Mouse (Mus musculus) embryonic facial prominence, embryonic 13.5 days (tissue): ENCODE measurements around the gene Kptn. TPM values are rescaled to one million over a fixed set of nuclear protein-coding genes. Genes with fewer than 3 reads are reported as not detected.

Experiments
- ATAC-seq: fragments of 200-750 bp; cut with Nextera tagmentation; 2 replicates; pipeline ENCODE4 v1.8.0; 2017; ENCODE audit warnings: low read depth; ENCODE audit not compliant: insufficient number of reproducible peaks, insufficient read depth, low FRiP score, low TSS enrichment
- H3K27ac ChIP-seq: fragments of 300-500 bp; sonication (generic); 2 replicates; pipeline ENCODE4 v1.5.1; 2015; ENCODE audit warnings: moderate library complexity, mild to moderate bottlenecking, inconsistent platforms
- H3K27me3 ChIP-seq: fragments of 300-500 bp; sonication (generic); 2 replicates; pipeline ENCODE4 v1.6.1; 2015; ENCODE audit warnings: mild to moderate bottlenecking, inconsistent platforms
- H3K36me3 ChIP-seq: fragments of 300-500 bp; sonication (generic); 2 replicates; pipeline ENCODE4 v1.6.1; 2015; ENCODE audit warnings: mild to moderate bottlenecking, inconsistent platforms
- H3K4me1 ChIP-seq: fragments of 300-500 bp; sonication (generic); 2 replicates; pipeline ENCODE4 v1.6.1; 2015; ENCODE audit warnings: inconsistent platforms
- H3K4me2 ChIP-seq: fragments of 300-500 bp; sonication (generic); 2 replicates; pipeline ENCODE4 v1.6.1; 2015; ENCODE audit warnings: moderate library complexity, mild to moderate bottlenecking, inconsistent platforms
- H3K4me3 ChIP-seq: fragments of 300-500 bp; sonication (generic); 2 replicates; pipeline ENCODE4 v1.5.1; 2015; ENCODE audit warnings: mild to moderate bottlenecking, inconsistent platforms
- H3K9ac ChIP-seq: fragments of 300-500 bp; sonication (generic); 2 replicates; pipeline ENCODE4 v1.6.1; 2015; ENCODE audit warnings: mild to moderate bottlenecking, inconsistent platforms
- H3K9me3 ChIP-seq: fragments of 300-500 bp; sonication (generic); 2 replicates; pipeline ENCODE4 v1.6.1; 2016; ENCODE audit warnings: inconsistent platforms
- WGBS: fragments of 180-500 bp; shearing (Covaris S2); methylation state at CpG from one replicate; pipeline ENCODE4 v1.1.7; 2015; ENCODE audit warnings: mixed read lengths; 5-methylcytosine and 5-hydroxymethylcytosine counted together
- polyA plus RNA-seq: library from polyadenylated mRNA; unstranded; fragments of >200 nt; fragmentation: Nextera tagmentation; extraction: Ambion mirVana; gene quantifications from 2 replicates; pipeline ENCODE4 v1.2.1, GENCODE M21; 2015

Kptn gene
- polyA plus RNA-seq, 1 experiment from 2014 or later = 44.9 TPM

GRCm38 (mm10) chr7:16128344-16128743 lies 8.6 kb downstream of the Kptn start:
- Histone ChIP-seq H3K27me3 (peaks cover 5% of the 10 kb centered on the region; the same call in 1 of the 2 replicates), H3K4me2 (no peak overlapping the region), H3K36me3 (peaks cover 41% of the 10 kb centered on the region), H3K4me1 (peaks cover 31% of the 10 kb centered on the region), H3K9ac (no peak overlapping the region), H3K27ac (no peak overlapping the region), H3K4me3 (no peak overlapping the region), H3K9me3 (no peaks in the 10 kb centered on the region)
- WGBS = 84% methylated on average over 6 of the region's 6 CpGs
- no peak for ATAC-seq

- Histone ChIP-seq H3K27me3 (peaks cover 5% of the 10 kb centered on the region; the same call in 1 of the 2 replicates), H3K27ac (0 out of 2 replicates have a peak overlapping the region, but pooled peaks have one; percentile 90), H3K9me3 (no peaks in the 10 kb centered on the region), H3K9ac (no peak overlapping the region), H3K4me3 (no peak overlapping the region; the same call in 1 of the 2 replicates), H3K4me1 (peaks cover 31% of the 10 kb centered on the region), H3K4me2 (peak overlapping the region; percentile 80), H3K36me3 (peaks cover 38% of the 10 kb centered on the region)
- ATAC-seq = no peak
- WGBS = 66% methylated on average over 5 of the region's 5 CpGs
Measured at GRCm38 (mm10) chr7:16128899-16129298, 9.2 kb downstream of the Kptn start.

GRCm38 (mm10) chr7:16129421-16129845 lies 9.7 kb downstream of the Kptn start, which contains the start of gene Slc8a2:
Slc8a2 (plus strand) TSS chr7:16129826.
- H3K9me3 ChIP-seq = no peaks in the 10 kb centered on the region
- H3K4me3 ChIP-seq = peak within 1 kb of the TSS; percentile 60
- peak within 1 kb of the TSS; percentile 90 for H3K27ac ChIP-seq
- peaks cover 38% of the 10 kb centered on the region for H3K36me3 ChIP-seq
- H3K27me3 ChIP-seq = peaks cover 5% of the 10 kb centered on the region; the same call in 1 of the 2 replicates
- peak within 1 kb of the TSS; percentile 80 for H3K4me2 ChIP-seq
- WGBS = under 1% methylated on average over 12 of the region's 12 CpGs
- H3K4me1 ChIP-seq = peaks cover 31% of the 10 kb centered on the region
- peak; percentile 81 for ATAC-seq
- H3K9ac ChIP-seq = peak within 1 kb of the TSS; percentile 78

- no peaks in the 10 kb centered on the region for H3K9me3 ChIP-seq
- H3K27me3 ChIP-seq = peaks cover 5% of the 10 kb centered on the region; the same call in 1 of the 2 replicates
- H3K36me3 ChIP-seq = peaks cover 37% of the 10 kb centered on the region
- H3K9ac ChIP-seq = peak overlapping the region; percentile 78
- WGBS = under 1% methylated on average over 37 of the region's 38 CpGs
- H3K4me3 ChIP-seq = peak overlapping the region; percentile 60
- peak overlapping the region; percentile 80 for H3K4me2 ChIP-seq
- peak overlapping the region; percentile 90 for H3K27ac ChIP-seq
- ATAC-seq = peak; percentile 78
- peaks cover 31% of the 10 kb centered on the region for H3K4me1 ChIP-seq
Measured at GRCm38 (mm10) chr7:16129846-16130691, 10.4 kb downstream of the Kptn start.

GRCm38 (mm10) chr7:16130956-16131634 lies 11.4 kb downstream of the Kptn start:
- peak overlapping the region; percentile 78 for H3K9ac ChIP-seq
- H3K4me3 ChIP-seq = peak overlapping the region; percentile 60
- no peaks in the 10 kb centered on the region for H3K9me3 ChIP-seq
- peak overlapping the region; percentile 80 for H3K4me2 ChIP-seq
- WGBS = 36% methylated on average over 13 of the region's 13 CpGs
- H3K36me3 ChIP-seq = peaks cover 26% of the 10 kb centered on the region
- H3K4me1 ChIP-seq = peaks cover 31% of the 10 kb centered on the region
- H3K27ac ChIP-seq = no peak overlapping the region
- no peak for ATAC-seq
- H3K27me3 ChIP-seq = peaks cover 5% of the 10 kb centered on the region; the same call in 1 of the 2 replicates

- Histone ChIP-seq H3K4me3 (no peak overlapping the region), H3K4me2 (peak overlapping the region; percentile 80)
- 8% methylated on average over 7 of the region's 7 CpGs for WGBS
Measured at GRCm38 (mm10) chr7:16132161-16132581, 12.5 kb downstream of the Kptn start.

GRCm38 (mm10) chr7:16132926-16133325 lies 13.2 kb downstream of the Kptn start:
- Histone ChIP-seq H3K4me2 (no peak overlapping the region), H3K4me1 (peaks cover 31% of the 10 kb centered on the region), H3K9me3 (no peaks in the 10 kb centered on the region), H3K36me3 (peaks cover 12% of the 10 kb centered on the region; the same call in 1 of the 2 replicates), H3K27ac (no peak overlapping the region), H3K27me3 (peaks cover 5% of the 10 kb centered on the region; the same call in 1 of the 2 replicates), H3K4me3 (no peak overlapping the region), H3K9ac (no peak overlapping the region)
- 69% methylated on average over 3 of the region's 3 CpGs for WGBS
- no peak for ATAC-seq

More at GRCm38 (mm10) chr7:16132161-16132581, 12.5 kb downstream of the Kptn start:
- Histone ChIP-seq H3K27ac (no peak overlapping the region), H3K4me1 (peaks cover 31% of the 10 kb centered on the region), H3K9me3 (no peaks in the 10 kb centered on the region), H3K9ac (no peak overlapping the region), H3K36me3 (peaks cover 19% of the 10 kb centered on the region; the same call in 1 of the 2 replicates), H3K27me3 (peaks cover 5% of the 10 kb centered on the region; the same call in 1 of the 2 replicates)
- ATAC-seq = no peak

GRCm38 (mm10) chr7:16133691-16134090 lies 14.0 kb downstream of the Kptn start:
- Histone ChIP-seq H3K4me2 (no peak overlapping the region), H3K27ac (no peak overlapping the region), H3K9me3 (no peaks in the 10 kb centered on the region), H3K4me1 (peaks cover 31% of the 10 kb centered on the region), H3K27me3 (peaks cover 5% of the 10 kb centered on the region; the same call in 1 of the 2 replicates), H3K36me3 (peaks cover 12% of the 10 kb centered on the region; the same call in 1 of the 2 replicates), H3K4me3 (no peak overlapping the region), H3K9ac (no peak overlapping the region)
- ATAC-seq = no peak
- 90% methylated on average over 9 of the region's 9 CpGs for WGBS

- peaks cover 5% of the 10 kb centered on the region; the same call in 1 of the 2 replicates for H3K27me3 ChIP-seq
- peaks cover 23% of the 10 kb centered on the region for H3K4me1 ChIP-seq
- peaks cover 12% of the 10 kb centered on the region; the same call in 1 of the 2 replicates for H3K36me3 ChIP-seq
- ATAC-seq = no peak
- no peak overlapping the region for H3K4me2 ChIP-seq
- H3K4me3 ChIP-seq = no peak overlapping the region
- 77% methylated on average over 7 of the region's 7 CpGs for WGBS
- H3K9me3 ChIP-seq = no peaks in the 10 kb centered on the region
- H3K27ac ChIP-seq = no peak overlapping the region
- no peak overlapping the region for H3K9ac ChIP-seq
Measured at GRCm38 (mm10) chr7:16134951-16135392, 15.3 kb downstream of the Kptn start.

- Histone ChIP-seq H3K27ac (no peak overlapping the region), H3K27me3 (peaks cover 10% of the 10 kb centered on the region), H3K4me2 (no peak overlapping the region), H3K36me3 (peaks cover 14% of the 10 kb centered on the region), H3K4me1 (no peaks in the 10 kb centered on the region), H3K9ac (no peak overlapping the region), H3K4me3 (no peak overlapping the region), H3K9me3 (no peaks in the 10 kb centered on the region)
- 28% methylated on average over 27 of the region's 27 CpGs for WGBS
- no peak for ATAC-seq
Measured at GRCm38 (mm10) chr7:16146489-16147410, 27.1 kb downstream of the Kptn start.
